13 mouse cellular contexts compared by ENCODE assay signal in the genomic region with DNA sequence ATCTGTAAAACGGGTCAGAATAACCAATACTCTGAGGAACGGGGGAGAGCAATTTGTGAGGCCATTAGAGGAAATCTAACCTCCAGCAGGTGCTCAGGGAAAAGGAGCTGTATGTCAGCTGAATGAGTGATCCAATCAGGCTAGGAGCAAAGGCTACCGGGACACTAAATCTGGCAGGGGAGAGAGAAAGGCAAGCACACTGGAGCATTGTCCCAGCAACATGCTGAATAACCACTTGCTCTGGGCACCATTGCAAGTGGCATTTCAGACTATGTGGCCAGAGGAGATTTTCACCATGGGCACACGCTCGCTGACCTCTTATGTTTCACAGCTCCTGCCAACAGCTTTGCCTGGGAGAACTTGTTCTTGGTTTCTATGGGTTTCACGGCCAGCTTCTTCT.
"Had no signal": no experiment of that assay in that cellular context is flagged by ENCODE, and none has a peak within 500 bp of the region (broad histone marks: within the 10 kb centered on the region; RNA-seq: fewer than 3 reads in every experiment).

No protein-coding gene starts in this region.

- H3K9me3 ChIP-seq: limb, embryonic 13.5 days; midbrain, embryonic 15.5 days had no signal

- ATAC-seq: midbrain, embryonic 15.5 days had no signal

- H3K27me3 ChIP-seq: limb, embryonic 13.5 days; midbrain, embryonic 15.5 days had no signal

- H3K4me2 ChIP-seq: limb, embryonic 13.5 days; midbrain, embryonic 15.5 days had no signal

- H3K4me3 ChIP-seq: limb, embryonic 13.5 days; midbrain, embryonic 15.5 days had no signal

- H3K9ac ChIP-seq: limb, embryonic 13.5 days; liver, embryonic 14.5 days; midbrain, embryonic 15.5 days had no signal

- DNase-seq: kidney, adult 8-10 months; kidney, postnatal 25 days; left cerebral cortex, postnatal 4 days; lung, adult 18-20 months; lung, postnatal 36 days; right cerebral cortex, adult 18-20 months; right cerebral cortex, postnatal 25 days; spleen, adult 18-20 months; thymus, adult 18-20 months; thymus, postnatal 25 days had no signal

- H3K27ac ChIP-seq: limb, embryonic 13.5 days; liver, embryonic 14.5 days; midbrain, embryonic 15.5 days had no signal

- H3K4me1 ChIP-seq: limb, embryonic 13.5 days; midbrain, embryonic 15.5 days had no signal
